In genomic region chr17:32122587-32122970, GRCm38 (mm10) we compare ENCODE assay signal across 12 mouse cellular contexts. TPM values are rescaled to one million over a fixed set of nuclear protein-coding genes. Genes with fewer than 3 reads are reported as not detected.
A peak's percentile ranks its signal among the peaks of the same experiment; 100 is the strongest.
DNase-seq lines count a peak whose midpoint lies in the region; ATAC-seq and TF ChIP-seq lines count a peak whose summit lies in the region.
"Had no signal": no experiment of that assay in that cellular context is flagged by ENCODE, and none has a peak within 500 bp of the region (broad histone marks: within the 10 kb centered on the region; RNA-seq: fewer than 3 reads in every experiment).

No protein-coding gene starts in this region.

- no peak overlapping the region for H3K4me2 ChIP-seq in midbrain, embryonic 16.5 days (ENCODE audit: low read length)
- H3K4me2 ChIP-seq: forebrain, embryonic 13.5 days; hindbrain, embryonic 12.5 days; limb, embryonic 15.5 days had no signal

- 84% methylated on average over 14 of the region's 14 CpGs for WGBS in midbrain, embryonic 16.5 days

- H3K9me3 ChIP-seq in E14TG2a.4 (ENCODE audit: low read length), result peaks cover 5% of the 10 kb centered on the region; the same call in 1 of the 2 replicates
- H3K9me3 ChIP-seq in midbrain, embryonic 16.5 days (replicated peaks; ENCODE audit: control insufficient read depth, low read length, poor library complexity, severe bottlenecking), result no peaks in the 10 kb centered on the region
- H3K9me3 ChIP-seq: forebrain, embryonic 13.5 days; hindbrain, embryonic 12.5 days; limb, embryonic 15.5 days had no signal

- no peak overlapping the region for H3K9ac ChIP-seq in midbrain, embryonic 16.5 days (ENCODE audit: low read depth, low read length)
- H3K9ac ChIP-seq: forebrain, embryonic 13.5 days; hindbrain, embryonic 12.5 days; limb, embryonic 15.5 days had no signal

- peaks cover 49% of the 10 kb centered on the region for H3K4me1 ChIP-seq in E14TG2a.4 (replicated peaks; ENCODE audit: low read depth, low read length)
- H3K4me1 ChIP-seq in midbrain, embryonic 16.5 days (ENCODE audit: control insufficient read depth, insufficient read depth, low read length), result peaks cover 9% of the 10 kb centered on the region

- no peak for ATAC-seq in midbrain, embryonic 16.5 days
- ATAC-seq: forebrain, embryonic 13.5 days had no signal

- no peak overlapping the region for H3K27ac ChIP-seq in midbrain, embryonic 16.5 days (ENCODE audit: low read length)
- H3K27ac ChIP-seq: forebrain, embryonic 13.5 days; hindbrain, embryonic 12.5 days; limb, embryonic 15.5 days had no signal

- intact Hi-C loops in gastrocnemius, postnatal 14 days (cut with DNase I; ENCODE audit: low total_unique reads), result no loop called here
- intact Hi-C loops in heart, postnatal 25 days (cut with DNase I), result no loop called here

- no peaks in the 10 kb centered on the region for H3K27me3 ChIP-seq in E14TG2a.4 (ENCODE audit: insufficient read depth, low read length)
- H3K27me3 ChIP-seq in midbrain, embryonic 16.5 days (ENCODE audit: control insufficient read depth, insufficient read depth, low read depth, low read length), result no peaks in the 10 kb centered on the region
- H3K27me3 ChIP-seq: forebrain, embryonic 13.5 days; hindbrain, embryonic 12.5 days; limb, embryonic 15.5 days had no signal

- H3K4me3 ChIP-seq in E14TG2a.4 (replicated peaks; ENCODE audit: low read length), result peak overlapping the region; percentile 73
- H3K4me3 ChIP-seq in midbrain, embryonic 16.5 days (ENCODE audit: low read depth, low read length), result no peak overlapping the region
- H3K4me3 ChIP-seq: forebrain, embryonic 13.5 days; hindbrain, embryonic 12.5 days; limb, embryonic 15.5 days had no signal

- peaks cover 28% of the 10 kb centered on the region for H3K36me3 ChIP-seq in E14TG2a.4 (ENCODE audit: insufficient read depth, low read length)
- 0 out of 2 replicates have a peak, but pooled peaks cover 2% of the 10 kb centered on the region for H3K36me3 ChIP-seq in midbrain, embryonic 16.5 days (ENCODE audit: control insufficient read depth, insufficient read depth, low read length)

- DNase-seq in cerebellum, adult 11-12 months, result peak; percentile 17
- DNase-seq in cerebellum, adult 9-10 months, result no peak
- DNase-seq in gastrocnemius, postnatal 14 days, result peak; percentile 77
- DNase-seq in heart, postnatal 25 days (ENCODE audit: low spot score), result peak; percentile 62
- DNase-seq in right cerebral cortex, postnatal 25 days, result no peak
- no peak for DNase-seq in right cerebral cortex, adult 2 months (ENCODE audit: low spot score in 2 of 2)

- TF ChIP-seq CTCF in E14TG2a.4 (conservative IDR thresholded peaks at IDR 0.05; ENCODE audit: low read length), result no peak

RNA-seq across cellular contexts. Expression of gene Notch3, which starts 44.1 kb away (rescaled TPM):
- 10 to 100 TPM; 28.5 to 34.6 TPM for total RNA-seq in gastrocnemius, postnatal 14 days (2021)
- total RNA-seq in heart, postnatal 25 days (2021), result 10 to 100 TPM; 23.4 to 31.1 TPM
- polyA plus RNA-seq in midbrain, embryonic 16.5 days (2015; fragmentation: Nextera tagmentation; extraction: Ambion mirVana), result 6.9 TPM in 2 replicates
- total RNA-seq: neutrophil, adult 5-6 weeks had no signal

Comparison
In these comparisons a context has a peak if more than half of its experiments do, and no peak if none do; other contexts are left out.
1. DNase-seq: peak in cerebellum, adult 11-12 months (single experiment), gastrocnemius, postnatal 14 days (single experiment) and heart, postnatal 25 days (single experiment); none in cerebellum, adult 9-10 months (single experiment), right cerebral cortex, postnatal 25 days (single experiment) and right cerebral cortex, adult 2 months (0 of 2).